Comparison of ENCODE assay signal across 27 mouse cellular contexts in genomic region chr14:117304723-117305010, GRCm38 (mm10).
A peak's percentile ranks its signal among the peaks of the same experiment; 100 is the strongest.
DNase-seq lines count a peak whose midpoint lies in the region; ATAC-seq and TF ChIP-seq lines count a peak whose summit lies in the region.
"Had no signal": no experiment of that assay in that cellular context is flagged by ENCODE, and none has a peak within 500 bp of the region (broad histone marks: within the 10 kb centered on the region; RNA-seq: fewer than 3 reads in every experiment).

No protein-coding gene starts in this region.

- DNase-seq in embryo, embryonic 10.5 days (ENCODE audit: low spot score): peak; percentile 13
- no peak for DNase-seq in embryo, embryonic 10 days (ENCODE audit: low spot score)
- no peak for DNase-seq in hindbrain, postnatal 0 days (ENCODE audit: low spot score)
- DNase-seq in midbrain, embryonic 14.5 days: no peak
- no peak for DNase-seq in midbrain, embryonic 10.5 days (ENCODE audit: low spot score)
- DNase-seq: adrenal gland, postnatal 10 days; adrenal gland, postnatal 36 days; cerebellum, adult 18-20 months; cerebellum, adult 9-10 months; cerebellum, postnatal 14 days; embryo, embryonic 11 days; gastrocnemius, postnatal 25 days; heart, adult 18-20 months; heart, postnatal 10 days; heart, postnatal 36 days had no signal

- no peak overlapping the region for H3K27ac ChIP-seq in hindbrain, embryonic 12.5 days
- H3K27ac ChIP-seq in hindbrain, postnatal 0 days: no peak overlapping the region
- H3K27ac ChIP-seq in midbrain, embryonic 14.5 days (replicated peaks; ENCODE audit: low read depth, low read length): no peak overlapping the region
- H3K27ac ChIP-seq in midbrain, embryonic 10.5 days (replicated peaks): no peak overlapping the region
- H3K27ac ChIP-seq: embryonic facial prominence, embryonic 10.5 days; embryonic facial prominence, embryonic 13.5 days; forebrain, embryonic 12.5 days; forebrain, embryonic 15.5 days; heart, embryonic 15.5 days; hindbrain, embryonic 15.5 days; intestine, embryonic 15.5 days had no signal

- H3K9ac ChIP-seq in hindbrain, embryonic 12.5 days: no peak overlapping the region
- no peak overlapping the region for H3K9ac ChIP-seq in hindbrain, postnatal 0 days (replicated peaks; ENCODE audit: low read length)
- no peak overlapping the region for H3K9ac ChIP-seq in midbrain, embryonic 14.5 days (replicated peaks; ENCODE audit: low read length)
- H3K9ac ChIP-seq: embryonic facial prominence, embryonic 13.5 days; forebrain, embryonic 12.5 days; forebrain, embryonic 15.5 days; heart, embryonic 12.5 days; heart, embryonic 15.5 days; hindbrain, embryonic 15.5 days; intestine, embryonic 15.5 days had no signal

- H3K4me1 ChIP-seq in hindbrain, embryonic 12.5 days: no peaks in the 10 kb centered on the region
- no peaks in the 10 kb centered on the region for H3K4me1 ChIP-seq in hindbrain, postnatal 0 days (ENCODE audit: insufficient read depth, low read length)
- H3K4me1 ChIP-seq in midbrain, embryonic 14.5 days (ENCODE audit: control insufficient read depth, insufficient read depth, low read length): 0 out of 2 replicates have a peak, but pooled peaks cover 4% of the 10 kb centered on the region
- peaks cover 21% of the 10 kb centered on the region for H3K4me1 ChIP-seq in midbrain, embryonic 10.5 days
- H3K4me1 ChIP-seq: embryonic facial prominence, embryonic 10.5 days; embryonic facial prominence, embryonic 13.5 days; forebrain, embryonic 15.5 days; hindbrain, embryonic 15.5 days; intestine, embryonic 15.5 days had no signal

- no peak overlapping the region for H3K4me2 ChIP-seq in hindbrain, embryonic 12.5 days (replicated peaks)
- H3K4me2 ChIP-seq in hindbrain, postnatal 0 days (ENCODE audit: low read depth, low read length): no peak overlapping the region
- H3K4me2 ChIP-seq in midbrain, embryonic 14.5 days (ENCODE audit: low read length): no peak overlapping the region
- H3K4me2 ChIP-seq: embryonic facial prominence, embryonic 13.5 days; forebrain, embryonic 12.5 days; forebrain, embryonic 15.5 days; heart, embryonic 12.5 days; heart, embryonic 15.5 days; hindbrain, embryonic 15.5 days; intestine, embryonic 15.5 days had no signal

- H3K36me3 ChIP-seq in hindbrain, embryonic 12.5 days: no peaks in the 10 kb centered on the region
- H3K36me3 ChIP-seq in hindbrain, postnatal 0 days (ENCODE audit: insufficient read depth, low read length): no peaks in the 10 kb centered on the region
- no peaks in the 10 kb centered on the region for H3K36me3 ChIP-seq in midbrain, embryonic 14.5 days (ENCODE audit: control insufficient read depth, insufficient read depth, low read length)
- no peaks in the 10 kb centered on the region for H3K36me3 ChIP-seq in midbrain, embryonic 10.5 days
- H3K36me3 ChIP-seq: embryonic facial prominence, embryonic 10.5 days; embryonic facial prominence, embryonic 13.5 days; forebrain, embryonic 12.5 days; forebrain, embryonic 15.5 days; G1E; heart, embryonic 12.5 days; heart, embryonic 15.5 days; hindbrain, embryonic 15.5 days; intestine, embryonic 15.5 days had no signal

- H3K9me3 ChIP-seq in hindbrain, embryonic 12.5 days (replicated peaks): no peaks in the 10 kb centered on the region
- no peaks in the 10 kb centered on the region for H3K9me3 ChIP-seq in hindbrain, postnatal 0 days (ENCODE audit: low read length)
- no peaks in the 10 kb centered on the region for H3K9me3 ChIP-seq in midbrain, embryonic 14.5 days (ENCODE audit: control insufficient read depth, low read length)
- H3K9me3 ChIP-seq in midbrain, embryonic 10.5 days (replicated peaks): no peaks in the 10 kb centered on the region
- H3K9me3 ChIP-seq: embryonic facial prominence, embryonic 10.5 days; embryonic facial prominence, embryonic 13.5 days; forebrain, embryonic 12.5 days; forebrain, embryonic 15.5 days; heart, embryonic 12.5 days; heart, embryonic 15.5 days; hindbrain, embryonic 15.5 days; intestine, embryonic 15.5 days had no signal

- WGBS in hindbrain, embryonic 12.5 days: 42% methylated on average over 2 of the region's 2 CpGs
- 22% methylated on average over 2 of the region's 2 CpGs for WGBS in hindbrain, postnatal 0 days
- WGBS in midbrain, embryonic 14.5 days: 23% methylated on average over 2 of the region's 2 CpGs
- 63% methylated on average over 2 of the region's 2 CpGs for WGBS in midbrain, embryonic 10.5 days

- no peak overlapping the region for H3K4me3 ChIP-seq in hindbrain, embryonic 12.5 days
- no peak overlapping the region for H3K4me3 ChIP-seq in hindbrain, postnatal 0 days (ENCODE audit: low read length)
- no peak overlapping the region for H3K4me3 ChIP-seq in midbrain, embryonic 14.5 days (replicated peaks; ENCODE audit: low read depth, low read length)
- no peak overlapping the region for H3K4me3 ChIP-seq in midbrain, embryonic 10.5 days
- H3K4me3 ChIP-seq: embryonic facial prominence, embryonic 10.5 days; embryonic facial prominence, embryonic 13.5 days; erythroblast, embryonic 14.5 days; forebrain, embryonic 12.5 days; forebrain, embryonic 15.5 days; heart, embryonic 12.5 days; heart, embryonic 15.5 days; hindbrain, embryonic 15.5 days; intestine, embryonic 15.5 days had no signal

- peak; percentile 60; the same call in 1 of the 2 replicates for ATAC-seq in hindbrain, embryonic 12.5 days (ENCODE audit: low FRiP score)
- ATAC-seq in hindbrain, postnatal 0 days: no peak
- peak; percentile 17; the same call in 1 of the 2 replicates for ATAC-seq in midbrain, embryonic 14.5 days (ENCODE audit: low FRiP score, low TSS enrichment)
- ATAC-seq: forebrain, embryonic 15.5 days; intestine, embryonic 15.5 days; Patski had no signal

- H3K27me3 ChIP-seq in hindbrain, embryonic 12.5 days: no peaks in the 10 kb centered on the region
- H3K27me3 ChIP-seq in hindbrain, postnatal 0 days (ENCODE audit: insufficient read depth, low read length): no peaks in the 10 kb centered on the region
- no peaks in the 10 kb centered on the region for H3K27me3 ChIP-seq in midbrain, embryonic 14.5 days (ENCODE audit: control insufficient read depth, insufficient read depth, low read length)
- no peaks in the 10 kb centered on the region for H3K27me3 ChIP-seq in midbrain, embryonic 10.5 days (ENCODE audit: low read depth, poor library complexity, severe bottlenecking)
- H3K27me3 ChIP-seq: embryonic facial prominence, embryonic 13.5 days; forebrain, embryonic 12.5 days; forebrain, embryonic 15.5 days; heart, embryonic 12.5 days; heart, embryonic 15.5 days; hindbrain, embryonic 15.5 days; intestine, embryonic 15.5 days; Patski had no signal

- no peak for TF ChIP-seq CTCF in hindbrain, postnatal 0 days (IDR thresholded peaks at IDR 0.05; ENCODE audit: low read depth)
